Mouse (Mus musculus): Measurements from ENCODE around the gene Nckap5.

DNA sequence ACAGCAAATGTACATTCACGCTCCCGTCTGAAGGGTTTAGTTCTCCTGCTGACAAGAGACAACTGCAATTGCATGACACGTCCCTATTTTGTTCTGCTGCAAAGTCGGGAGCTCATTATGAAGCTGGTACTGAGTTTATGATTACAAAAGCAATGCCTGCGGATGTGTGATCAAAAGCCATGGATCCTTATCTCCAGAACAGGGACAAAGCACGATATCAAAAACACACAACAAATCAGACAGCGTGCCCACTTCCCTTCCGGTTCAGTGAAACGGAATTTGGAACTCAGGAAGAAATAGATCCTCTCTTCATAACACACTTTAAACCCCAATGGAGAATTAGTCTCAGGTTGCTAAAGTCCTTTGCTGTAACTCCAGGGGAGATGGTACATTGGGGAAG lies 379.1 kb downstream of the Nckap5 start:
- TF ChIP-seq CTCF (IDR thresholded peaks at IDR 0.05; ENCODE audit: low read depth) (no peak), EP300 (IDR thresholded peaks at IDR 0.05; ENCODE audit: low read depth) (no peak)

Measured in liver, postnatal 0 days (tissue).